Mouse (Mus musculus): ENCODE data around the gene Txnip.

- no peak for TF ChIP-seq GATA1 (IDR thresholded peaks at IDR 0.05; ENCODE audit: borderline replicate concordance, low read length)
- no peak for TF ChIP-seq FLI1 (IDR thresholded peaks at IDR 0.05; ENCODE audit: low read length)
Observed at GRCm38 (mm10) chr3:96549346-96549745, 8.4 kb upstream of the Txnip start.

Measured in megakaryocyte, embryonic 14.5 days (primary cell).